16 mouse cellular contexts compared by ENCODE assay signal in genomic region chr3:90134483-90134882, GRCm38 (mm10). TPM values are rescaled to one million over a fixed set of nuclear protein-coding genes. Genes with fewer than 3 reads are reported as not detected.
DNase-seq lines count a peak whose midpoint lies in the region; ATAC-seq and TF ChIP-seq lines count a peak whose summit lies in the region.
"Had no signal": no experiment of that assay in that cellular context is flagged by ENCODE, and none has a peak within 500 bp of the region (broad histone marks: within the 10 kb centered on the region; RNA-seq: fewer than 3 reads in every experiment).

No protein-coding gene starts in this region.

- H3K4me3 ChIP-seq in embryonic facial prominence, embryonic 14.5 days (ENCODE audit: low read depth, low read length), result no peak overlapping the region
- H3K4me3 ChIP-seq in embryonic facial prominence, embryonic 10.5 days, result no peak overlapping the region
- H3K4me3 ChIP-seq in lung, postnatal 0 days (ENCODE audit: low read depth, low read length), result no peak overlapping the region
- H3K4me3 ChIP-seq in heart, embryonic 10.5 days, result no peak overlapping the region
- H3K4me3 ChIP-seq: forebrain, embryonic 13.5 days; hindbrain, embryonic 12.5 days; neural tube, embryonic 15.5 days had no signal

- no peak for TF ChIP-seq EP300 in lung, postnatal 0 days (IDR thresholded peaks at IDR 0.05)

- WGBS in embryonic facial prominence, embryonic 14.5 days, result 33% methylated on average over 3 of the region's 3 CpGs
- WGBS in embryonic facial prominence, embryonic 10.5 days, result 59% methylated on average over 3 of the region's 3 CpGs
- WGBS in lung, postnatal 0 days, result 14% methylated on average over 3 of the region's 3 CpGs
- WGBS in heart, embryonic 10.5 days, result 45% methylated on average over 3 of the region's 3 CpGs

- no peaks in the 10 kb centered on the region for H3K36me3 ChIP-seq in embryonic facial prominence, embryonic 14.5 days (ENCODE audit: control insufficient read depth, insufficient read depth, low read length)
- H3K36me3 ChIP-seq in embryonic facial prominence, embryonic 10.5 days (replicated peaks), result no peaks in the 10 kb centered on the region
- H3K36me3 ChIP-seq in lung, postnatal 0 days (ENCODE audit: insufficient read depth, low read length), result no peaks in the 10 kb centered on the region
- no peaks in the 10 kb centered on the region for H3K36me3 ChIP-seq in heart, embryonic 10.5 days
- H3K36me3 ChIP-seq: hindbrain, embryonic 12.5 days; neural tube, embryonic 15.5 days had no signal

- no peaks in the 10 kb centered on the region for H3K9me3 ChIP-seq in embryonic facial prominence, embryonic 14.5 days (ENCODE audit: control insufficient read depth, low read length)
- H3K9me3 ChIP-seq in embryonic facial prominence, embryonic 10.5 days, result no peaks in the 10 kb centered on the region
- no peaks in the 10 kb centered on the region for H3K9me3 ChIP-seq in lung, postnatal 0 days (ENCODE audit: low read length)
- no peaks in the 10 kb centered on the region for H3K9me3 ChIP-seq in heart, embryonic 10.5 days
- H3K9me3 ChIP-seq: forebrain, embryonic 13.5 days; hindbrain, embryonic 12.5 days; neural tube, embryonic 15.5 days had no signal

- H3K27me3 ChIP-seq in embryonic facial prominence, embryonic 14.5 days (replicated peaks; ENCODE audit: control insufficient read depth, insufficient read depth, low read length), result no peaks in the 10 kb centered on the region
- no peaks in the 10 kb centered on the region for H3K27me3 ChIP-seq in embryonic facial prominence, embryonic 10.5 days (replicated peaks; ENCODE audit: low read depth, poor library complexity, severe bottlenecking)
- no peaks in the 10 kb centered on the region for H3K27me3 ChIP-seq in lung, postnatal 0 days (replicated peaks; ENCODE audit: insufficient read depth, low read length)
- no peaks in the 10 kb centered on the region for H3K27me3 ChIP-seq in heart, embryonic 10.5 days (ENCODE audit: insufficient read depth, poor library complexity, severe bottlenecking)
- H3K27me3 ChIP-seq: forebrain, embryonic 13.5 days; hindbrain, embryonic 12.5 days; neural tube, embryonic 15.5 days had no signal

- no peak overlapping the region for H3K9ac ChIP-seq in embryonic facial prominence, embryonic 14.5 days (ENCODE audit: low read depth, low read length)
- no peak overlapping the region for H3K9ac ChIP-seq in lung, postnatal 0 days (replicated peaks; ENCODE audit: low read depth)
- H3K9ac ChIP-seq: forebrain, embryonic 13.5 days; hindbrain, embryonic 12.5 days; neural tube, embryonic 15.5 days had no signal

- no peak overlapping the region for H3K27ac ChIP-seq in embryonic facial prominence, embryonic 14.5 days (replicated peaks; ENCODE audit: low read depth, low read length)
- H3K27ac ChIP-seq in embryonic facial prominence, embryonic 10.5 days (replicated peaks), result no peak overlapping the region
- no peak overlapping the region for H3K27ac ChIP-seq in lung, postnatal 0 days (ENCODE audit: low read length)
- H3K27ac ChIP-seq in heart, embryonic 10.5 days, result no peak overlapping the region
- H3K27ac ChIP-seq: forebrain, embryonic 13.5 days; hindbrain, embryonic 12.5 days; neural tube, embryonic 15.5 days had no signal

- no peaks in the 10 kb centered on the region for H3K4me1 ChIP-seq in embryonic facial prominence, embryonic 14.5 days (ENCODE audit: control insufficient read depth, insufficient read depth, low read length)
- H3K4me1 ChIP-seq in embryonic facial prominence, embryonic 10.5 days, result no peaks in the 10 kb centered on the region
- peaks cover 5% of the 10 kb centered on the region; the same call in 1 of the 2 replicates for H3K4me1 ChIP-seq in lung, postnatal 0 days (ENCODE audit: insufficient read depth, low read depth, low read length)
- H3K4me1 ChIP-seq in heart, embryonic 10.5 days, result peaks cover 3% of the 10 kb centered on the region; the same call in 1 of the 2 replicates
- H3K4me1 ChIP-seq: forebrain, embryonic 13.5 days; hindbrain, embryonic 12.5 days; neural tube, embryonic 15.5 days had no signal

- DNase-seq in embryonic facial prominence, embryonic 14.5 days (ENCODE audit: low spot score), result peak; percentile 12
- DNase-seq in embryonic facial prominence, embryonic 10.5 days (ENCODE audit: low spot score), result no peak
- peak; percentile 67 for DNase-seq in lung, postnatal 0 days (ENCODE audit: low spot score)
- DNase-seq in lung, adult 18-20 months, result no peak
- peak; percentile 9 for DNase-seq in embryo, embryonic 11.5 days (ENCODE audit: low read depth, low spot score)
- no peak for DNase-seq in heart, embryonic 10.5 days (ENCODE audit: low spot score)
- DNase-seq in layer of hippocampus, postnatal 36 days, result no peak
- DNase-seq: cerebellum, adult 11 months; cerebellum, postnatal 36 days; kidney, adult 11 months; spleen, adult 18-20 months; thymus, postnatal 36 days had no signal

- H3K4me2 ChIP-seq in embryonic facial prominence, embryonic 14.5 days (ENCODE audit: low read depth, low read length), result no peak overlapping the region
- no peak overlapping the region for H3K4me2 ChIP-seq in lung, postnatal 0 days (replicated peaks; ENCODE audit: low read depth, low read length)
- H3K4me2 ChIP-seq: forebrain, embryonic 13.5 days; hindbrain, embryonic 12.5 days; midbrain, embryonic 11.5 days; neural tube, embryonic 15.5 days had no signal

- ATAC-seq in embryonic facial prominence, embryonic 14.5 days (ENCODE audit: low read depth), result no peak
- peak; percentile 81 for ATAC-seq in lung, postnatal 0 days
- ATAC-seq: forebrain, embryonic 13.5 days had no signal

- no peak for TF ChIP-seq CTCF in lung, postnatal 0 days (IDR thresholded peaks at IDR 0.05)

RNA-seq across cellular contexts. Expression of gene Nup210l, which starts 30.6 kb away (rescaled TPM):
- 0.18 and 0.43 TPM in 2 replicates for polyA plus RNA-seq in embryonic facial prominence, embryonic 14.5 days (2014; fragmentation: Nextera tagmentation; extraction: Ambion mirVana)
- polyA plus RNA-seq in embryonic facial prominence, embryonic 10.5 days (2016; fragmentation: Nextera tagmentation; extraction: Ambion mirVana), result 0.55 and 0.59 TPM in 2 replicates
- 0.10 and 0.17 TPM in 2 replicates for polyA plus RNA-seq in lung, postnatal 0 days (2015; fragmentation: Nextera tagmentation; extraction: Ambion mirVana)
- 0.46 and 0.48 TPM in 2 replicates for polyA plus RNA-seq in heart, embryonic 10.5 days (2016; fragmentation: Nextera tagmentation; extraction: Ambion mirVana)
- under 1 TPM; 0.38 to 0.45 TPM for total RNA-seq in layer of hippocampus, postnatal 36 days (2021)

Comparison
In these comparisons a context has a peak if more than half of its experiments do, and no peak if none do; other contexts are left out.
1. DNase-seq: peak in embryonic facial prominence, embryonic 14.5 days (single experiment), lung, postnatal 0 days (single experiment) and embryo, embryonic 11.5 days (single experiment); none in embryonic facial prominence, embryonic 10.5 days (single experiment), lung, adult 18-20 months (0 of 2), heart, embryonic 10.5 days (single experiment) and layer of hippocampus, postnatal 36 days (0 of 2).